Mouse (Mus musculus): Measurements from ENCODE around the gene Rhox3g. TPM values are rescaled to one million over a fixed set of nuclear protein-coding genes. Genes with fewer than 3 reads are reported as not detected.
"Not testable (repeated sequence)": the region's sequence is repeated elsewhere in the genome, so short reads cannot be mapped to it uniquely, and the experiment has no call there.

The Rhox3g gene
- not detected in 2 replicates for polyA plus RNA-seq (2012; rRNA removed)

- H3K4me1 ChIP-seq (ENCODE audit: control insufficient read depth, insufficient read depth, insufficient read length, low read length); H3K27ac ChIP-seq (ENCODE audit: insufficient read depth, low read depth, low read length); H3K27me3 ChIP-seq (ENCODE audit: control insufficient read depth, insufficient read depth, low read length); H3K36me3 ChIP-seq (ENCODE audit: control insufficient read depth, insufficient read depth, low read length); H3K4me3 ChIP-seq (ENCODE audit: low read depth, low read length): not testable (repeated sequence)
- 83% methylated on average over 2 of the region's 2 CpGs for WGBS
These were observed at the start of gene Rhox3g for GRCm38 (mm10) chrX:37628512-37628911. TSS of gene Rhox3g (minus strand) at chrX:37628612.

- H3K4me1 ChIP-seq (ENCODE audit: control insufficient read depth, insufficient read depth, insufficient read length, low read length); H3K36me3 ChIP-seq (ENCODE audit: control insufficient read depth, insufficient read depth, low read length); H3K4me3 ChIP-seq (ENCODE audit: low read depth, low read length); H3K27ac ChIP-seq (ENCODE audit: insufficient read depth, low read depth, low read length); H3K27me3 ChIP-seq (ENCODE audit: control insufficient read depth, insufficient read depth, low read length): not testable (repeated sequence)
- WGBS, result 85% methylated on average over 8 of the region's 8 CpGs
These were observed 44.8 kb upstream of the Rhox3g start, which contains the start of gene Rhox2h for GRCm38 (mm10) chrX:37673177-37673576. TSS of gene Rhox2h (minus strand) at chrX:37673277.

DNA sequence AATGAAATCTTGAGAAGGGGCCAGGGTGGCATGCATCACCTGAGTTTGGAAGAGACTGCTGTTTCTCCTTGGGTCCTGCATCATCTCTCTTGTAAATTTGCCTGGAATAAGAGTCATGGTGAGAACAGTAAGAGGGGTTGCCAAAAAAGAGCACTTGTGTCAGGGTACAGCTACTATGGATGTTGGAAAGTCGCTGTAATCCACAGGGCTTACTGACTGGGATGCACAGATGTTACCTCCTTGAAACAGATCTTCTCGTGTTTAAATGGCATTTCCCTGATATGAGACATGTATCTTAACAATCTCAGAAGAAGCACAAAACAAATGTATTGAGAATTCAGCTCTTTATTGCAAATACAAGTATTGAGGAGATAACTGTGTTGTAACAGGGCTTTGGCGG, 40.3 kb upstream of the Rhox3g start, which contains the start of gene Rhox3h:
Gene Rhox3h (minus strand): TSS at position 101 of the 400 bp plus-strand sequence.
- not testable (repeated sequence) for H3K4me1 ChIP-seq (ENCODE audit: control insufficient read depth, insufficient read depth, insufficient read length, low read length); H3K36me3 ChIP-seq (ENCODE audit: control insufficient read depth, insufficient read depth, low read length); H3K27ac ChIP-seq (ENCODE audit: insufficient read depth, low read depth, low read length); H3K27me3 ChIP-seq (ENCODE audit: control insufficient read depth, insufficient read depth, low read length); H3K4me3 ChIP-seq (ENCODE audit: low read depth, low read length)
- 80% methylated on average over 1 of the region's 3 CpGs for WGBS

GRCm38 (mm10) chrX:37651227-37651626, 22.8 kb upstream of the Rhox3g start, which contains the start of gene Rhox4g:
TSS of gene Rhox4g (minus strand) at chrX:37651327.
- H3K36me3 ChIP-seq (ENCODE audit: control insufficient read depth, insufficient read depth, low read length); H3K27ac ChIP-seq (ENCODE audit: insufficient read depth, low read depth, low read length); H3K4me1 ChIP-seq (ENCODE audit: control insufficient read depth, insufficient read depth, insufficient read length, low read length); H3K27me3 ChIP-seq (ENCODE audit: control insufficient read depth, insufficient read depth, low read length); H3K4me3 ChIP-seq (ENCODE audit: low read depth, low read length): not testable (repeated sequence)
- WGBS, result 92% methylated on average over 16 of the region's 20 CpGs

GRCm38 (mm10) chrX:37643370-37643769, 15.0 kb upstream of the Rhox3g start, which contains the start of gene Rhox2g:
TSS of gene Rhox2g (minus strand) at chrX:37643470.
- H3K4me3 ChIP-seq (ENCODE audit: low read depth, low read length); H3K27me3 ChIP-seq (ENCODE audit: control insufficient read depth, insufficient read depth, low read length); H3K27ac ChIP-seq (ENCODE audit: insufficient read depth, low read depth, low read length); H3K4me1 ChIP-seq (ENCODE audit: control insufficient read depth, insufficient read depth, insufficient read length, low read length); H3K36me3 ChIP-seq (ENCODE audit: control insufficient read depth, insufficient read depth, low read length): not testable (repeated sequence)
- WGBS, result 92% methylated on average over 6 of the region's 6 CpGs

DNA sequence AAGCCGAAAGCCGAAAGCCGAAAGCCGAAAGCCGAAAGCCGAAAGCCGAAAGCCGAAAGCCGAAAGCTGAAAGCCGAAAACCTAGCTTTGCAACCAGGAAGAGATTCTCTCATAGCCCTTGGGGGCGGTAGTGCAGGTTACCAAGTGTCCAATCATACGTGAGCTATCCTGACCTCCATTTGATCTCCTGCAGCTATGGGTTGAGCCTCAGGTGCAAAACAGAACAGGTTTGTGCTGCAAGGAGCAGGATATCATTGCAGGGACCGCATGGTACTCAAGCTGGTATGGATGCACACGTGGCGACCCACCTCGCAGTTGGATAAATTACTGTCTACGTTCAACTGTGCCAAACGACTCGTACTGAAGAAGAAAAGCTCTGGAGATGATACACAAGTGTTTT, 20.8 kb downstream of the Rhox3g start, which contains the start of gene Rhox4f:
Gene Rhox4f (minus strand): TSS at position 101 of the 400 bp plus-strand sequence.
- not testable (repeated sequence) for H3K27me3 ChIP-seq (ENCODE audit: control insufficient read depth, insufficient read depth, low read length); H3K27ac ChIP-seq (ENCODE audit: insufficient read depth, low read depth, low read length); H3K36me3 ChIP-seq (ENCODE audit: control insufficient read depth, insufficient read depth, low read length); H3K4me3 ChIP-seq (ENCODE audit: low read depth, low read length); H3K4me1 ChIP-seq (ENCODE audit: control insufficient read depth, insufficient read depth, insufficient read length, low read length)
- WGBS, result 97% methylated on average over 19 of the region's 19 CpGs

DNA sequence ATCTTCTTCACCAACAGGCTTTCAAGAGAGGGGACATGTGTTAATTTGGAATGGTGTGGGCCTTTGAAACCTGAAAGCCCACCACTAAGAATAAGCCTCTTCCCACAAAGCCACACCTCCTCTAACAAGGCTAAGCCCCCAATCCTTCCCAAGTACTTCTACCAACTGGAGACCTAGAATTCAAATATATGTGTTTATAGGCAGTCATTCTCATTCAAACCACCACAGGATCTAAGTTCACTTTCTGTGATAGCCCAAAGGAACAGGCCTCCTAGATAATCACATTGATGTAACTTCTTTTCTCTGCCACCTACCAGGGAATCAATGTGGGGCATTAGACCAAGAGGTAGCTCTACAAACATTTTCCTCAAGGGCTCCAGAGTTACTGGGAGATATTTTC, 47.7 kb downstream of the Rhox3g start, which contains the start of gene Rhox3f:
Gene Rhox3f (plus strand): TSS at position 301 of the 400 bp plus-strand sequence.
- not testable (repeated sequence) for H3K27ac ChIP-seq (ENCODE audit: insufficient read depth, low read depth, low read length); H3K4me3 ChIP-seq (ENCODE audit: low read depth, low read length); H3K4me1 ChIP-seq (ENCODE audit: control insufficient read depth, insufficient read depth, insufficient read length, low read length); H3K36me3 ChIP-seq (ENCODE audit: control insufficient read depth, insufficient read depth, low read length); H3K27me3 ChIP-seq (ENCODE audit: control insufficient read depth, insufficient read depth, low read length)

Other genes starting within 250 kb of the Rhox3g start
- not detected in 2 replicates for gene Rhox3a2, start 248.6 kb downstream of the Rhox3g start, polyA plus RNA-seq (2012; rRNA removed)
- gene Rhox4a2, start 237.8 kb downstream of the Rhox3g start, polyA plus RNA-seq (2012; rRNA removed), result not detected in 2 replicates
- not detected in 2 replicates for gene Rhox2b, start 216.5 kb downstream of the Rhox3g start, polyA plus RNA-seq (2012; rRNA removed)
- not detected in 2 replicates for gene Rhox4b, start 196.1 kb downstream of the Rhox3g start, polyA plus RNA-seq (2012; rRNA removed)
- gene Rhox2c, start 174.9 kb downstream of the Rhox3g start, polyA plus RNA-seq (2012; rRNA removed), result not detected in 2 replicates
- gene Rhox3c, start 170.0 kb downstream of the Rhox3g start, polyA plus RNA-seq (2012; rRNA removed), result not detected in 2 replicates
- gene Rhox4c, start 148.3 kb downstream of the Rhox3g start, polyA plus RNA-seq (2012; rRNA removed), result not detected in 2 replicates
- not detected in 2 replicates for gene Rhox2d, start 135.2 kb downstream of the Rhox3g start, polyA plus RNA-seq (2012; rRNA removed)
- not detected in 2 replicates for gene Rhox4d, start 114.3 kb downstream of the Rhox3g start, polyA plus RNA-seq (2012; rRNA removed)
- gene Rhox2e, start 98.2 kb downstream of the Rhox3g start, polyA plus RNA-seq (2012; rRNA removed), result not detected in 2 replicates
- gene Rhox3e, start 86.6 kb downstream of the Rhox3g start, polyA plus RNA-seq (2012; rRNA removed), result not detected in 2 replicates
- not detected in 2 replicates for gene Rhox4e, start 71.2 kb downstream of the Rhox3g start, polyA plus RNA-seq (2012; rRNA removed)
- gene Rhox2f, start 57.2 kb downstream of the Rhox3g start, polyA plus RNA-seq (2012; rRNA removed), result not detected in 2 replicates
- gene Rhox3f, start 47.6 kb downstream of the Rhox3g start, polyA plus RNA-seq (2012; rRNA removed), result not detected in 2 replicates
- not detected in 2 replicates for gene Rhox4f, start 20.9 kb downstream of the Rhox3g start, polyA plus RNA-seq (2012; rRNA removed)
- not detected in 2 replicates for gene Rhox2g, start 14.9 kb upstream of the Rhox3g start, polyA plus RNA-seq (2012; rRNA removed)
- not detected in 2 replicates for gene Rhox4g, start 22.7 kb upstream of the Rhox3g start, polyA plus RNA-seq (2012; rRNA removed)
- gene Rhox3h, start 40.2 kb upstream of the Rhox3g start, polyA plus RNA-seq (2012; rRNA removed), result not detected in 2 replicates
- not detected in 2 replicates for gene Rhox2h, start 44.7 kb upstream of the Rhox3g start, polyA plus RNA-seq (2012; rRNA removed)
- gene Rhox5, start 176.2 kb upstream of the Rhox3g start, polyA plus RNA-seq (2012; rRNA removed), result not detected in 2 replicates
- not detected in 2 replicates for gene Rhox6, start 198.3 kb upstream of the Rhox3g start, polyA plus RNA-seq (2012; rRNA removed)
- not detected in 2 replicates for gene Rhox7a, start 203.1 kb upstream of the Rhox3g start, polyA plus RNA-seq (2012; rRNA removed)

Data from small intestine, adult 2 months (tissue).